Mouse (Mus musculus) forebrain, embryonic 16.5 days (tissue): ENCODE measurements around the gene Nt5c1b. TPM values are rescaled to one million over a fixed set of nuclear protein-coding genes. Genes with fewer than 3 reads are reported as not detected.
A peak's percentile ranks its signal among the peaks of the same experiment; 100 is the strongest.

Experiments used
- ATAC-seq: fragments of 200-750 bp; cut with Nextera tagmentation; 2 replicates; pipeline ENCODE4 v1.8.0; 2017; ENCODE audit warnings: mild to moderate bottlenecking, moderate library complexity
- H3K27ac ChIP-seq: fragments of 300-500 bp; sonication (generic); 2 replicates; pipeline ENCODE4 v1.5.1; 2014; ENCODE audit warnings: low read length, control low read depth
- H3K27me3 ChIP-seq: fragments of 300-500 bp; sonication (generic); replicated peaks from 2 replicates; pipeline ENCODE4 v1.6.1; 2014; ENCODE audit warnings: low read length; ENCODE audit not compliant: control insufficient read depth, insufficient read depth
- H3K36me3 ChIP-seq: fragments of 300-500 bp; sonication (generic); 2 replicates; pipeline ENCODE4 v1.6.1; 2014; ENCODE audit not compliant: control insufficient read depth, insufficient read depth
- H3K4me1 ChIP-seq: fragments of 300-500 bp; sonication (generic); replicated peaks from 2 replicates; pipeline ENCODE4 v1.6.1; 2014; ENCODE audit warnings: low read length; ENCODE audit not compliant: control insufficient read depth, insufficient read depth
- H3K4me2 ChIP-seq: fragments of 300-500 bp; sonication (generic); 2 replicates; pipeline ENCODE4 v1.6.1; 2014; ENCODE audit warnings: mild to moderate bottlenecking, low read length, control low read depth
- H3K4me3 ChIP-seq: fragments of 300-500 bp; sonication (generic); replicated peaks from 2 replicates; pipeline ENCODE4 v1.5.1; 2014; ENCODE audit warnings: mild to moderate bottlenecking, low read length, control low read depth
- H3K9ac ChIP-seq: fragments of 300-500 bp; sonication (generic); replicated peaks from 2 replicates; pipeline ENCODE4 v1.6.1; 2014; ENCODE audit warnings: low read depth, low read length, control low read depth
- H3K9me3 ChIP-seq: fragments of 300-500 bp; sonication (generic); 2 replicates; pipeline ENCODE4 v1.6.1; 2016; ENCODE audit warnings: low read length; ENCODE audit not compliant: control insufficient read depth
- WGBS: fragments of 180-500 bp; shearing (Covaris S2); extraction: QIAGEN DNeasy Blood & Tissue Kit; methylation state at CpG from one replicate; pipeline ENCODE4 v1.1.7; 2014; 5-methylcytosine and 5-hydroxymethylcytosine counted together
- polyA plus RNA-seq: library from polyadenylated mRNA; unstranded; fragments of >200 nt; fragmentation: Nextera tagmentation; extraction: Ambion mirVana; gene quantifications from 2 replicates; pipeline ENCODE4 v1.2.1, GENCODE M21; 2015

Nt5c1b gene
- polyA plus RNA-seq, 1 experiment from 2014 or later: not detected

- ATAC-seq: no peak
- H3K9ac ChIP-seq: no peak overlapping the region
- no peak overlapping the region for H3K4me3 ChIP-seq
Observed at GRCm38 (mm10) chr12:10410511-10411179, 40.9 kb downstream of the Nt5c1b start.

DNA sequence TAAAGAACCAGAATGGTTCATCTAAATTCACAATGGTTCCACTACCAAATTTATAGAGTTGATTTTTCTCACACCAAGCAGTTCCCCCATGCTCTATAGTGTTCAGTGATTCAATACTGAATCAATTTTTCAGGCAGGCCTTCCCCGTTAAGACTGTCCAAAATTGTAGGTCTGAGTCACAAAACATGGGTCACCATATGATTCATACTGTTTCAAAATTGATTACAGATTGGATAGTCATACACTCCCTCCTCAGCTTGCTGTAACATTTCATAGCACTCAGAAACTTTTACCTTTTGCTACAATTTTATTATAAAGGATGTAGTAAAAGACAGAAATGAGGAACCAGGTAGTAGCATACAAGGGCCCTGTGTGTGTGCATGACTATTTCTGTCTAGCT lies 41.7 kb downstream of the Nt5c1b start:
- Histone ChIP-seq H3K4me2 (no peak overlapping the region), H3K9me3 (no peaks in the 10 kb centered on the region), H3K4me3 (no peak overlapping the region), H3K27me3 (no peaks in the 10 kb centered on the region), H3K9ac (no peak overlapping the region), H3K4me1 (no peaks in the 10 kb centered on the region), H3K36me3 (no peaks in the 10 kb centered on the region), H3K27ac (no peak overlapping the region)
- 95% methylated on average over 1 of the region's 1 CpGs for WGBS
- no peak for ATAC-seq

More at GRCm38 (mm10) chr12:10410511-10411179, 40.9 kb downstream of the Nt5c1b start:
- no peaks in the 10 kb centered on the region for H3K4me1 ChIP-seq
- H3K4me2 ChIP-seq: no peak overlapping the region
- no peaks in the 10 kb centered on the region for H3K36me3 ChIP-seq
- H3K27me3 ChIP-seq: no peaks in the 10 kb centered on the region
- no peaks in the 10 kb centered on the region for H3K9me3 ChIP-seq
- H3K27ac ChIP-seq: no peak overlapping the region
- 94% methylated on average over 3 of the region's 3 CpGs for WGBS

- no peak overlapping the region for H3K27ac ChIP-seq
- no peaks in the 10 kb centered on the region for H3K27me3 ChIP-seq
- no peaks in the 10 kb centered on the region for H3K4me1 ChIP-seq
- H3K9ac ChIP-seq: no peak overlapping the region
- H3K9me3 ChIP-seq: no peaks in the 10 kb centered on the region
- 90% methylated on average over 3 of the region's 3 CpGs for WGBS
- no peaks in the 10 kb centered on the region for H3K36me3 ChIP-seq
- no peak for ATAC-seq
- no peak overlapping the region for H3K4me2 ChIP-seq
- H3K4me3 ChIP-seq: no peak overlapping the region
Observed at GRCm38 (mm10) chr12:10422347-10422746, 52.6 kb downstream of the Nt5c1b start.

DNA sequence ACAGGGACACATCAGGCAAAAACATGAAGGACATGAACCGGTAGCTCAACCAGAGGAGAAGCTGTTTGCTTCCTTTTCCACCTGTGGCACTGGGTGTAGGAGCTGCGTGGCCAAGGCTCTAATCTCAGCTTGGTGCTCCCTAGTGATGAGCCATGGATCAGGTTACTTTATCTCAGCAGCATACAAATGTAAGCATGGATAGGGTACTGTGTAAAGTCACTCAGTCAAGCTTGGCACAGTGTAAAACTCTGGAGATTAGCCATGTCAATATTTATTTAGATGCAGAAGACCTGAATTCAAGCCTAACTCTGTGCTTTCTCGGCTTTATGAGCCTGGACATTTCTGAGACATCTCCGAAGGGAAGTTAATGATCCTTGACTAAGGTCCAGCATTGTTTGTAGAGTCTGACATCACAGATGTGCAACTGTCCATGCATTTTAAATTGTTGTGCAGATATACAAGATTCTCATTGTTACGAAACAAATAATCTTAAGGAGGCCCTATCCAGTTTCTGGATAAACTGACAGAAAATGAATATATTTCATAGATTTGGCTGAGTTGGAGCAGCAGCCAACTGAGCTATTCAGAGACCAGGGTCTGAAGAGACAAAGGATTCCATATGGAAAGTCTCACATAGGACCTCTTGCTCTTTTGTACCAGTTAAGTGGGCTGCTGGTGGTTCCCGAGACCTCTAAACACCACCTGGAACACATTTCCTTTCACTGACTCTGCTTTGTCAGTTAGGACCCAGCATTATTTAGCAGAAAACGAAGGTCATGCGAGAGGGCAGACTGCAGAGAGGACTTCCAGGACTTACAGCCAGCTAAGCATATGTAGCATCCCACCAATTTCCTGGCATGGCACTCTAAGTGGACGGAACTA lies 56.5 kb downstream of the Nt5c1b start:
- Histone ChIP-seq H3K9me3 (no peaks in the 10 kb centered on the region), H3K4me2 (no peak overlapping the region), H3K4me3 (no peak overlapping the region), H3K4me1 (no peaks in the 10 kb centered on the region), H3K36me3 (no peaks in the 10 kb centered on the region), H3K27ac (no peak overlapping the region), H3K27me3 (no peaks in the 10 kb centered on the region), H3K9ac (no peak overlapping the region)
- 65% methylated on average over 9 of the region's 9 CpGs for WGBS
- ATAC-seq: no peak

- Histone ChIP-seq H3K4me3 (no peak overlapping the region), H3K4me1 (no peaks in the 10 kb centered on the region), H3K27ac (no peak overlapping the region), H3K36me3 (no peaks in the 10 kb centered on the region), H3K4me2 (no peak overlapping the region), H3K9me3 (no peaks in the 10 kb centered on the region), H3K27me3 (no peaks in the 10 kb centered on the region), H3K9ac (no peak overlapping the region)
- 91% methylated on average over 1 of the region's 1 CpGs for WGBS
- no peak for ATAC-seq
Observed at GRCm38 (mm10) chr12:10430999-10431398, 61.2 kb downstream of the Nt5c1b start.

GRCm38 (mm10) chr12:10438054-10439001 lies 68.6 kb downstream of the Nt5c1b start:
- 0 out of 2 replicates have a peak, but pooled peaks cover 2% of the 10 kb centered on the region for H3K27me3 ChIP-seq
- H3K9ac ChIP-seq: no peak overlapping the region
- H3K36me3 ChIP-seq: no peaks in the 10 kb centered on the region
- no peak overlapping the region for H3K27ac ChIP-seq
- 25% methylated on average over 15 of the region's 15 CpGs for WGBS
- no peaks in the 10 kb centered on the region for H3K9me3 ChIP-seq
- no peak overlapping the region for H3K4me3 ChIP-seq
- ATAC-seq: peak; percentile 58; the same call in 1 of the 2 replicates
- H3K4me1 ChIP-seq: 0 out of 2 replicates have a peak, but pooled peaks cover 3% of the 10 kb centered on the region
- no peak overlapping the region for H3K4me2 ChIP-seq

Other genes starting within 250 kb of the Nt5c1b start
- gene Rdh14, start 20.8 kb downstream of the Nt5c1b start, polyA plus RNA-seq: 38.0 and 38.8 TPM in 2 replicates